Mouse (Mus musculus) MEL (cell line): Measurements from ENCODE around the gene Amacr.

Experiments used
- CTCF ChIP-seq, 3 experiments: IDR thresholded peaks in 2 of 3; conservative IDR thresholded peaks in 1 of 3; 2 replicates each; pipeline ENCODE4 v1.5.1; 2011 to 2012; ENCODE audit warnings: low read length in 3 of 3, low read depth in 2 of 3, mild to moderate bottlenecking in 2 of 3, improper control_type of control experiment in 1 of 3, inconsistent platforms in 1 of 3, mixed read lengths in 1 of 3, moderate library complexity in 1 of 3; ENCODE audit not compliant: control insufficient read depth in 1 of 3, insufficient read depth in 1 of 3, poor library complexity in 1 of 3, severe bottlenecking in 1 of 3
- NRF1 ChIP-seq: IDR thresholded peaks from 2 replicates; pipeline ENCODE4 v1.6.1; 2014; ENCODE audit warnings: low read depth, mild to moderate bottlenecking, inconsistent platforms, low read length, improper control_type of control experiment, moderate library complexity; ENCODE audit not compliant: poor library complexity, insufficient read depth, severe bottlenecking

DNA sequence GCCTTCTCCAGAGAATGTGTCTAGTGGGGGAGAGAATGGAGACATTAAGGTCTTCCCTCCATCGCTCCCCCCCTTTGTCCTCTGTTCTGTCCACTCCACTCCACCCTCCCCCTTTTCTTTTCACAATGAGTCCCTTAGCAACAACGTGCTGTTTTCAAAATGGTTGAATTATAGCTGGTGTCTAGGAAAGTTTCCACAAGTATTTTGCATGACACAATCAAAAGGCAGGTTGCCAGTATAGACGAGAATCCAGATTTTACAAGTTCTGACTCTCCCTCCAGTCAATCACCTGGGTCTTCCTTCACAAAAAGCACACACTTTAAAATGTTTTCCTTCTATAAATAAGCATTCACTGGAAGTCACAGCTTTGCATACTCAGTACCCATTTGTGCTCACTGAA is 24.9 kb upstream of the Amacr start:
- TF ChIP-seq CTCF (IDR thresholded peaks at IDR 0.05 in 2 of 3, conservative IDR thresholded peaks at IDR 0.05 in 1 of 3; ENCODE audit: control insufficient read depth in 1 of 3, insufficient read depth in 1 of 3, low read depth in 2 of 3, low read length in 3 of 3, poor library complexity in 1 of 3, severe bottlenecking in 1 of 3), result no peak
- TF ChIP-seq NRF1, result no peak
